Mouse (Mus musculus) kidney, embryonic 16.5 days (tissue): ENCODE results near the gene Fibcd1. TPM values are rescaled to one million over a fixed set of nuclear protein-coding genes. Genes with fewer than 3 reads are reported as not detected.

ENCODE experiments used
- ATAC-seq: fragments of 200-750 bp; cut with Nextera tagmentation; 2 replicates; pipeline ENCODE4 v1.8.0; 2017; ENCODE audit warnings: moderate TSS enrichment; ENCODE audit not compliant: low FRiP score, low TSS enrichment
- H3K27ac ChIP-seq: fragments of 300-500 bp; sonication (generic); 2 replicates; pipeline ENCODE4 v1.5.1; 2014; ENCODE audit warnings: low read length
- H3K27me3 ChIP-seq: fragments of 300-500 bp; sonication (generic); 2 replicates; pipeline ENCODE4 v1.6.1; 2014; ENCODE audit warnings: low read length, control low read depth, mixed read lengths; ENCODE audit not compliant: insufficient read depth
- H3K36me3 ChIP-seq: fragments of 300-500 bp; sonication (generic); 2 replicates; pipeline ENCODE4 v1.6.1; 2014; ENCODE audit warnings: low read length, control low read depth, mixed read lengths; ENCODE audit not compliant: insufficient read depth
- H3K4me1 ChIP-seq: fragments of 300-500 bp; sonication (generic); 2 replicates; pipeline ENCODE4 v1.6.1; 2014; ENCODE audit warnings: low read length, control low read depth, mixed read lengths; ENCODE audit not compliant: insufficient read depth
- H3K4me2 ChIP-seq: fragments of 300-500 bp; sonication (generic); replicated peaks from 2 replicates; pipeline ENCODE4 v1.6.1; 2014; ENCODE audit warnings: low read depth, low read length
- H3K4me3 ChIP-seq: fragments of 300-500 bp; sonication (generic); 2 replicates; pipeline ENCODE4 v1.5.1; 2014; ENCODE audit warnings: mild to moderate bottlenecking, low read length
- H3K9ac ChIP-seq: fragments of 300-500 bp; sonication (generic); replicated peaks from 2 replicates; pipeline ENCODE4 v1.6.1; 2014; ENCODE audit warnings: low read length
- H3K9me3 ChIP-seq: fragments of 300-500 bp; sonication (generic); 2 replicates; pipeline ENCODE4 v1.6.1; 2016; ENCODE audit warnings: low read length, control low read depth
- WGBS: fragments of 180-500 bp; shearing (Covaris S2); extraction: QIAGEN DNeasy Blood & Tissue Kit; methylation state at CpG from one replicate; pipeline ENCODE4 v1.1.7; 2014; 5-methylcytosine and 5-hydroxymethylcytosine counted together
- polyA plus RNA-seq: library from polyadenylated mRNA; unstranded; fragments of >200 nt; fragmentation: Nextera tagmentation; extraction: Ambion mirVana; gene quantifications from 2 replicates; pipeline ENCODE4 v1.2.1, GENCODE M21; 2015

The Fibcd1 gene
- polyA plus RNA-seq, 1 experiment from 2014 or later, result 1.5 TPM

- Histone ChIP-seq H3K4me3 (no peak overlapping the region), H3K9me3 (no peaks in the 10 kb centered on the region), H3K4me1 (peaks cover 2% of the 10 kb centered on the region; the same call in 1 of the 2 replicates), H3K4me2 (no peak overlapping the region), H3K27ac (no peak overlapping the region), H3K9ac (no peak overlapping the region), H3K27me3 (no peaks in the 10 kb centered on the region), H3K36me3 (no peaks in the 10 kb centered on the region)
- ATAC-seq, result peak; percentile 49; the same call in 1 of the 2 replicates
- WGBS, result 30% methylated on average over 5 of the region's 5 CpGs
Observed at GRCm38 (mm10) chr2:31815367-31815766, 30.4 kb downstream of the Fibcd1 start.

GRCm38 (mm10) chr2:31814699-31815098, 31.1 kb downstream of the Fibcd1 start:
- 79% methylated on average over 7 of the region's 7 CpGs for WGBS
- H3K4me3 ChIP-seq, result no peak overlapping the region
- H3K9me3 ChIP-seq, result no peaks in the 10 kb centered on the region
- H3K9ac ChIP-seq, result no peak overlapping the region
- H3K36me3 ChIP-seq, result no peaks in the 10 kb centered on the region
- ATAC-seq, result no peak
- peaks cover 9% of the 10 kb centered on the region; the same call in 1 of the 2 replicates for H3K4me1 ChIP-seq
- H3K4me2 ChIP-seq, result no peak overlapping the region
- no peak overlapping the region for H3K27ac ChIP-seq
- H3K27me3 ChIP-seq, result no peaks in the 10 kb centered on the region

GRCm38 (mm10) chr2:31813641-31814040, 32.2 kb downstream of the Fibcd1 start:
- Histone ChIP-seq H3K4me1 (peaks cover 19% of the 10 kb centered on the region), H3K9ac (no peak overlapping the region), H3K27ac (no peak overlapping the region), H3K36me3 (no peaks in the 10 kb centered on the region), H3K27me3 (no peaks in the 10 kb centered on the region), H3K9me3 (no peaks in the 10 kb centered on the region), H3K4me2 (no peak overlapping the region), H3K4me3 (no peak overlapping the region)
- ATAC-seq, result no peak
- 78% methylated on average over 4 of the region's 4 CpGs for WGBS

GRCm38 (mm10) chr2:31811086-31811958, 34.5 kb downstream of the Fibcd1 start:
- no peak overlapping the region for H3K27ac ChIP-seq
- H3K4me2 ChIP-seq, result no peak overlapping the region
- H3K4me1 ChIP-seq, result peaks cover 36% of the 10 kb centered on the region
- H3K9ac ChIP-seq, result no peak overlapping the region
- H3K4me3 ChIP-seq, result no peak overlapping the region
- H3K36me3 ChIP-seq, result no peaks in the 10 kb centered on the region
- 78% methylated on average over 14 of the region's 14 CpGs for WGBS
- ATAC-seq, result no peak
- H3K27me3 ChIP-seq, result no peaks in the 10 kb centered on the region
- no peaks in the 10 kb centered on the region for H3K9me3 ChIP-seq

GRCm38 (mm10) chr2:31810444-31810843, 35.4 kb downstream of the Fibcd1 start, which contains the start of gene Qrfp:
TSS of gene Qrfp (minus strand) at chr2:31810580.
- WGBS, result 42% methylated on average over 12 of the region's 12 CpGs
- no peaks in the 10 kb centered on the region for H3K27me3 ChIP-seq
- no peak within 1 kb of the TSS for H3K4me3 ChIP-seq
- H3K4me2 ChIP-seq, result no peak within 1 kb of the TSS
- H3K9me3 ChIP-seq, result no peaks in the 10 kb centered on the region
- peaks cover 41% of the 10 kb centered on the region for H3K4me1 ChIP-seq
- H3K9ac ChIP-seq, result no peak within 1 kb of the TSS
- H3K27ac ChIP-seq, result no peak within 1 kb of the TSS
- H3K36me3 ChIP-seq, result no peaks in the 10 kb centered on the region
- no peak for ATAC-seq

GRCm38 (mm10) chr2:31809358-31809740, 36.5 kb downstream of the Fibcd1 start:
- no peak overlapping the region for H3K4me3 ChIP-seq
- no peak overlapping the region for H3K9ac ChIP-seq
- no peaks in the 10 kb centered on the region for H3K27me3 ChIP-seq
- no peaks in the 10 kb centered on the region for H3K36me3 ChIP-seq
- 39% methylated on average over 2 of the region's 2 CpGs for WGBS
- no peaks in the 10 kb centered on the region for H3K9me3 ChIP-seq
- no peak overlapping the region for H3K27ac ChIP-seq
- H3K4me1 ChIP-seq, result peaks cover 44% of the 10 kb centered on the region
- H3K4me2 ChIP-seq, result no peak overlapping the region
- ATAC-seq, result no peak

- Histone ChIP-seq H3K9ac (peak overlapping the region; percentile 43; the same call in 1 of the 2 replicates), H3K4me3 (no peak overlapping the region), H3K27me3 (no peaks in the 10 kb centered on the region), H3K9me3 (no peaks in the 10 kb centered on the region), H3K4me1 (peaks cover 44% of the 10 kb centered on the region), H3K27ac (peak overlapping the region; percentile 34; the same call in 1 of the 2 replicates), H3K4me2 (no peak overlapping the region), H3K36me3 (peaks cover 2% of the 10 kb centered on the region; the same call in 1 of the 2 replicates)
- ATAC-seq, result peak; percentile 10; the same call in 1 of the 2 replicates
- 31% methylated on average over 28 of the region's 28 CpGs for whole genome bisulfite sequencing
Observed at GRCm38 (mm10) chr2:31808410-31809357, 37.1 kb downstream of the Fibcd1 start.

GRCm38 (mm10) chr2:31806639-31807382, 39.0 kb downstream of the Fibcd1 start:
- Histone ChIP-seq H3K9me3 (no peaks in the 10 kb centered on the region), H3K27me3 (no peaks in the 10 kb centered on the region), H3K9ac (no peak overlapping the region), H3K4me2 (no peak overlapping the region), H3K4me3 (no peak overlapping the region), H3K36me3 (peaks cover 20% of the 10 kb centered on the region), H3K27ac (no peak overlapping the region), H3K4me1 (peaks cover 51% of the 10 kb centered on the region)
- ATAC-seq, result no peak
- 42% methylated on average over 9 of the region's 9 CpGs for WGBS

GRCm38 (mm10) chr2:31803480-31803879, 42.3 kb downstream of the Fibcd1 start:
- peaks cover 54% of the 10 kb centered on the region for H3K36me3 ChIP-seq
- H3K4me1 ChIP-seq, result peaks cover 31% of the 10 kb centered on the region
- H3K9me3 ChIP-seq, result no peaks in the 10 kb centered on the region
- ATAC-seq, result peak; percentile 26; the same call in 1 of the 2 replicates
- 50% methylated on average over 14 of the region's 14 CpGs for WGBS
- H3K4me2 ChIP-seq, result no peak overlapping the region
- H3K27me3 ChIP-seq, result no peaks in the 10 kb centered on the region
- no peak overlapping the region for H3K4me3 ChIP-seq
- no peak overlapping the region for H3K9ac ChIP-seq
- H3K27ac ChIP-seq, result no peak overlapping the region
